Comparison of ENCODE assay signal across 27 mouse cellular contexts in the genomic region with DNA sequence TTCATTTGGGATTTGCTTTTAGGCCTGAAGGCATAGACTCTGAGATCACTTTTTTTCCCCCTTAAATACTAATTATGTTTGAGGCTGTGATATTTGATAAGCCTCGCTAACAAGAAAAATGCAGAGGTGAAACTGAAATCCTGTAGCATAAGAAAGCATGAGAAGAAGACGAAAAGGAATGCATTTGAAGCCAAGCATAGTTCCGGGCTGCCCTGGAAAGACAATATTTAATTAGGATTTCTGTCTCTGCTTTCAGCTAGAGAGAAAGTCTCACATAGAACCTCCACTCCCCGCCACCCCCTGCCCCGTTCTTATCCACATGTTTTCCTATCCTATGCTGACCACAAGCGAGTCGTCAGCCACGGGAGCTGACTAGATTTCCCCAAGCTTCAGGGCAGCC.
A peak's percentile ranks its signal among the peaks of the same experiment; 100 is the strongest.
DNase-seq lines count a peak whose midpoint lies in the region; ATAC-seq and TF ChIP-seq lines count a peak whose summit lies in the region.
"Had no signal": no experiment of that assay in that cellular context is flagged by ENCODE, and none has a peak within 500 bp of the region (broad histone marks: within the 10 kb centered on the region; RNA-seq: fewer than 3 reads in every experiment).

No protein-coding gene starts in this region.

- peak; percentile 15 for DNase-seq in heart, adult 11 months
- DNase-seq in heart, postnatal 25 days (ENCODE audit: low spot score), result no peak
- DNase-seq in limb, embryonic 10.5 days (ENCODE audit: low spot score), result no peak
- DNase-seq in hindbrain, embryonic 14.5 days (ENCODE audit: low spot score), result no peak
- DNase-seq in lung, adult 2 months, result no peak
- DNase-seq: adrenal gland, postnatal 25 days; cerebellum, adult 2 months; cerebellum, postnatal 25 days; heart, postnatal 14 days; kidney, adult 11 months; kidney, postnatal 36 days; layer of hippocampus, postnatal 36 days; liver, postnatal 0 days; lung, postnatal 4 days; retina, postnatal 1 day; right cerebral cortex, postnatal 14 days had no signal

- H3K27ac ChIP-seq in limb, embryonic 13.5 days, result no peak overlapping the region
- no peak overlapping the region for H3K27ac ChIP-seq in limb, embryonic 10.5 days
- H3K27ac ChIP-seq in embryonic facial prominence, embryonic 12.5 days, result peak overlapping the region; percentile 48; the same call in 1 of the 2 replicates
- H3K27ac ChIP-seq in hindbrain, embryonic 14.5 days, result no peak overlapping the region
- H3K27ac ChIP-seq: forebrain, embryonic 15.5 days; hindbrain, postnatal 0 days; limb, embryonic 12.5 days; liver, embryonic 12.5 days; midbrain, embryonic 13.5 days; neural tube, embryonic 15.5 days had no signal

- H3K27me3 ChIP-seq in limb, embryonic 13.5 days, result no peaks in the 10 kb centered on the region
- no peaks in the 10 kb centered on the region for H3K27me3 ChIP-seq in limb, embryonic 10.5 days (ENCODE audit: low read depth, poor library complexity, severe bottlenecking)
- H3K27me3 ChIP-seq in embryonic facial prominence, embryonic 12.5 days, result no peaks in the 10 kb centered on the region
- no peaks in the 10 kb centered on the region for H3K27me3 ChIP-seq in hindbrain, embryonic 14.5 days (ENCODE audit: control insufficient read depth, insufficient read depth, low read length)
- H3K27me3 ChIP-seq: forebrain, embryonic 15.5 days; limb, embryonic 12.5 days; liver, embryonic 12.5 days; megakaryocyte, embryonic 14.5 days; midbrain, embryonic 13.5 days; neural tube, embryonic 15.5 days had no signal

- ATAC-seq in limb, embryonic 13.5 days (ENCODE audit: low FRiP score, low read depth), result no peak
- ATAC-seq in embryonic facial prominence, embryonic 12.5 days (ENCODE audit: insufficient number of reproducible peaks, insufficient read depth, low FRiP score, low TSS enrichment), result 0 out of 2 replicates have a peak, but pooled peaks have one; percentile 28
- ATAC-seq in hindbrain, embryonic 14.5 days (ENCODE audit: low FRiP score), result no peak
- ATAC-seq: CD4-positive, CD25-positive, alpha-beta regulatory T cell, adult 4 months; forebrain, embryonic 15.5 days; hindbrain, postnatal 0 days; liver, embryonic 12.5 days; liver, postnatal 0 days; lung, postnatal 0 days; midbrain, embryonic 13.5 days had no signal

- H3K9me3 ChIP-seq in limb, embryonic 13.5 days, result no peaks in the 10 kb centered on the region
- no peaks in the 10 kb centered on the region for H3K9me3 ChIP-seq in limb, embryonic 10.5 days (replicated peaks)
- no peaks in the 10 kb centered on the region for H3K9me3 ChIP-seq in embryonic facial prominence, embryonic 12.5 days
- H3K9me3 ChIP-seq in hindbrain, embryonic 14.5 days (ENCODE audit: control insufficient read depth, low read length), result no peaks in the 10 kb centered on the region
- H3K9me3 ChIP-seq: forebrain, embryonic 15.5 days; limb, embryonic 12.5 days; liver, embryonic 12.5 days; megakaryocyte, embryonic 14.5 days; midbrain, embryonic 13.5 days; neural tube, embryonic 15.5 days had no signal

- no peak overlapping the region for H3K4me3 ChIP-seq in limb, embryonic 13.5 days
- H3K4me3 ChIP-seq in limb, embryonic 10.5 days, result no peak overlapping the region
- H3K4me3 ChIP-seq in embryonic facial prominence, embryonic 12.5 days, result no peak overlapping the region
- H3K4me3 ChIP-seq in hindbrain, embryonic 14.5 days (replicated peaks; ENCODE audit: low read length), result no peak overlapping the region
- H3K4me3 ChIP-seq in lung, adult 2 months (replicated peaks; ENCODE audit: extremely low read depth, low read depth, low read length), result no peak overlapping the region
- H3K4me3 ChIP-seq: forebrain, embryonic 15.5 days; limb, embryonic 12.5 days; liver, embryonic 12.5 days; megakaryocyte, embryonic 14.5 days; midbrain, embryonic 13.5 days; neural tube, embryonic 15.5 days had no signal

- intact Hi-C loops in heart, postnatal 25 days (cut with DNase I), result no loop called here

- H3K4me2 ChIP-seq in limb, embryonic 13.5 days (replicated peaks), result peak overlapping the region; percentile 14; the same call in 1 of the 2 replicates
- peak overlapping the region; percentile 21 for H3K4me2 ChIP-seq in embryonic facial prominence, embryonic 12.5 days (replicated peaks)
- no peak overlapping the region for H3K4me2 ChIP-seq in hindbrain, embryonic 14.5 days (replicated peaks)
- H3K4me2 ChIP-seq: forebrain, embryonic 15.5 days; limb, embryonic 12.5 days; liver, embryonic 12.5 days; midbrain, embryonic 13.5 days; neural tube, embryonic 15.5 days had no signal

- TF ChIP-seq POLR2A in lung, adult 2 months (IDR thresholded peaks at IDR 0.05; ENCODE audit: borderline replicate concordance, extremely low read depth, low read depth, low read length), result no peak

- peaks cover 21% of the 10 kb centered on the region for H3K36me3 ChIP-seq in limb, embryonic 13.5 days
- peaks cover 17% of the 10 kb centered on the region for H3K36me3 ChIP-seq in limb, embryonic 10.5 days
- H3K36me3 ChIP-seq in embryonic facial prominence, embryonic 12.5 days, result 0 out of 2 replicates have a peak, but pooled peaks cover 3% of the 10 kb centered on the region
- H3K36me3 ChIP-seq in hindbrain, embryonic 14.5 days (replicated peaks; ENCODE audit: control insufficient read depth, insufficient read depth), result 0 out of 2 replicates have a peak, but pooled peaks cover 2% of the 10 kb centered on the region
- H3K36me3 ChIP-seq: liver, embryonic 12.5 days had no signal

- peaks cover 9% of the 10 kb centered on the region for H3K4me1 ChIP-seq in limb, embryonic 13.5 days
- 0 out of 2 replicates have a peak, but pooled peaks cover 5% of the 10 kb centered on the region for H3K4me1 ChIP-seq in limb, embryonic 10.5 days
- H3K4me1 ChIP-seq in embryonic facial prominence, embryonic 12.5 days, result peaks cover 21% of the 10 kb centered on the region
- H3K4me1 ChIP-seq in hindbrain, embryonic 14.5 days (replicated peaks; ENCODE audit: control insufficient read depth, insufficient read depth, low read length), result no peaks in the 10 kb centered on the region
- no peaks in the 10 kb centered on the region for H3K4me1 ChIP-seq in lung, adult 2 months (ENCODE audit: control insufficient read depth, insufficient read depth, low read length)
- H3K4me1 ChIP-seq: forebrain, embryonic 15.5 days; liver, embryonic 12.5 days; megakaryocyte, embryonic 14.5 days; neural tube, embryonic 15.5 days had no signal

- no peak overlapping the region for H3K9ac ChIP-seq in limb, embryonic 13.5 days
- H3K9ac ChIP-seq in embryonic facial prominence, embryonic 12.5 days, result no peak overlapping the region
- H3K9ac ChIP-seq in hindbrain, embryonic 14.5 days, result no peak overlapping the region
- H3K9ac ChIP-seq: forebrain, embryonic 15.5 days; limb, embryonic 12.5 days; liver, embryonic 12.5 days; liver, postnatal 0 days; midbrain, embryonic 13.5 days; neural tube, embryonic 15.5 days had no signal

- TF ChIP-seq CTCF in lung, adult 2 months (IDR thresholded peaks at IDR 0.05; ENCODE audit: insufficient read depth, low read length), result no peak

- 67% methylated on average over 8 of the region's 8 CpGs for WGBS in limb, embryonic 13.5 days
- WGBS in limb, embryonic 10.5 days, result 79% methylated on average over 8 of the region's 8 CpGs
- 26% methylated on average over 8 of the region's 8 CpGs for WGBS in embryonic facial prominence, embryonic 12.5 days
- 82% methylated on average over 8 of the region's 8 CpGs for WGBS in hindbrain, embryonic 14.5 days
- WGBS in lung, adult 2 months, result 88% methylated on average over 8 of the region's 8 CpGs
